9 mouse cellular contexts compared by ENCODE assay signal in genomic region chr5:124004356-124005150, GRCm38 (mm10). TPM values are rescaled to one million over a fixed set of nuclear protein-coding genes. Genes with fewer than 3 reads are reported as not detected.
A peak's percentile ranks its signal among the peaks of the same experiment; 100 is the strongest.
DNase-seq lines count a peak whose midpoint lies in the region; ATAC-seq and TF ChIP-seq lines count a peak whose summit lies in the region.
"Had no signal": no experiment of that assay in that cellular context is flagged by ENCODE, and none has a peak within 500 bp of the region (broad histone marks: within the 10 kb centered on the region; RNA-seq: fewer than 3 reads in every experiment).

No protein-coding gene starts in this region.

- peaks cover 48% of the 10 kb centered on the region for H3K36me3 ChIP-seq in kidney, postnatal 0 days (ENCODE audit: insufficient read depth, low read length)
- peaks cover 43% of the 10 kb centered on the region for H3K36me3 ChIP-seq in lung, postnatal 0 days (ENCODE audit: insufficient read depth, low read length)

- intact Hi-C loops in left cerebral cortex, adult 2 months (cut with DNase I), result loop anchor here (10.0 kb wide), 1 partner anchor 280 kb away; no protein-coding TSS in a partner anchor
- intact Hi-C loops in left cerebral cortex, postnatal 14 days (cut with DNase I), result loop anchor here (2.0 kb wide), 1 partner anchor 26 kb away; no protein-coding TSS in a partner anchor

- H3K27ac ChIP-seq in left cerebral cortex, adult 2 months, result peak overlapping the region; percentile 53
- peak overlapping the region; percentile 47 for H3K27ac ChIP-seq in kidney, postnatal 0 days
- H3K27ac ChIP-seq in lung, postnatal 0 days (ENCODE audit: low read length), result no peak overlapping the region

- H3K9me3 ChIP-seq in kidney, postnatal 0 days (replicated peaks; ENCODE audit: low read length), result no peaks in the 10 kb centered on the region
- H3K9me3 ChIP-seq in lung, postnatal 0 days (ENCODE audit: low read length), result no peaks in the 10 kb centered on the region

- 0 out of 2 replicates have a peak, but pooled peaks cover 2% of the 10 kb centered on the region for H3K4me1 ChIP-seq in kidney, postnatal 0 days (replicated peaks; ENCODE audit: insufficient read depth, low read length)
- no peaks in the 10 kb centered on the region for H3K4me1 ChIP-seq in lung, postnatal 0 days (ENCODE audit: insufficient read depth, low read depth, low read length)

- H3K27me3 ChIP-seq in kidney, postnatal 0 days (ENCODE audit: insufficient read depth, low read length), result no peaks in the 10 kb centered on the region
- no peaks in the 10 kb centered on the region for H3K27me3 ChIP-seq in lung, postnatal 0 days (replicated peaks; ENCODE audit: insufficient read depth, low read length)

- no peak for DNase-seq in left cerebral cortex, adult 2 months (ENCODE audit: extremely low spot score in 1 of 2, low spot score in 2 of 2)
- no peak for DNase-seq in left cerebral cortex, postnatal 14 days (ENCODE audit: low spot score in 2 of 2)
- peak; percentile 81 to 85 for DNase-seq in adrenal gland, postnatal 36 days
- no peak for DNase-seq in kidney, postnatal 0 days (ENCODE audit: low spot score)
- DNase-seq in thymus, postnatal 0 days (ENCODE audit: low spot score), result peak; percentile 24
- DNase-seq in lung, postnatal 0 days (ENCODE audit: low spot score), result no peak
- DNase-seq in ovary, postnatal 10 days (ENCODE audit: low spot score), result no peak
- DNase-seq: lung, embryonic 14.5 days had no signal

- no peak for TF ChIP-seq CTCF in left cerebral cortex, adult 2 months (IDR thresholded peaks at IDR 0.05)
- TF ChIP-seq CTCF in kidney, postnatal 0 days (IDR thresholded peaks at IDR 0.05; ENCODE audit: low read depth), result no peak
- TF ChIP-seq CTCF in lung, postnatal 0 days (IDR thresholded peaks at IDR 0.05), result no peak

- peak; percentile 12; the same call in 1 of the 2 replicates for ATAC-seq in kidney, postnatal 0 days (replicated peaks; ENCODE audit: low FRiP score, low read depth)
- no peak for ATAC-seq in lung, postnatal 0 days
- ATAC-seq: inflammation-experienced regulatory T-cells, adult 6 months had no signal

- 81% methylated on average over 17 of the region's 17 CpGs for WGBS in kidney, postnatal 0 days
- WGBS in lung, postnatal 0 days, result 80% methylated on average over 17 of the region's 17 CpGs

- no peak overlapping the region for H3K4me2 ChIP-seq in kidney, postnatal 0 days (ENCODE audit: low read length)
- H3K4me2 ChIP-seq in lung, postnatal 0 days (replicated peaks; ENCODE audit: low read depth, low read length), result no peak overlapping the region
- H3K4me2 ChIP-seq: lung, embryonic 14.5 days had no signal

- H3K4me3 ChIP-seq in left cerebral cortex, adult 2 months, result no peak overlapping the region
- H3K4me3 ChIP-seq in kidney, postnatal 0 days (replicated peaks; ENCODE audit: low read depth, low read length), result no peak overlapping the region
- H3K4me3 ChIP-seq in lung, postnatal 0 days (ENCODE audit: low read depth, low read length), result no peak overlapping the region

- no peak for TF ChIP-seq EP300 in lung, postnatal 0 days (IDR thresholded peaks at IDR 0.05)

- H3K9ac ChIP-seq in kidney, postnatal 0 days (ENCODE audit: low read depth, low read length), result no peak overlapping the region
- H3K9ac ChIP-seq in lung, postnatal 0 days (replicated peaks; ENCODE audit: low read depth), result no peak overlapping the region
- H3K9ac ChIP-seq: lung, embryonic 14.5 days had no signal

RNA-seq across cellular contexts. Expression of gene Vps37b, which starts 27.5 kb away (rescaled TPM):
- total RNA-seq in left cerebral cortex, adult 2 months (2021), result 10 to 100 TPM; 46.1 to 47.3 TPM
- 10 to 100 TPM; 51.4 to 58.3 TPM for total RNA-seq in left cerebral cortex, postnatal 14 days (2021)
- 100 to 1,000 TPM in 1 of 2 experiments, 10 to 100 TPM in 1; 93.1 to 188 TPM for total RNA-seq in adrenal gland, postnatal 36 days (2021)
- polyA plus RNA-seq in kidney, postnatal 0 days (2015; fragmentation: Nextera tagmentation; extraction: Ambion mirVana), result 30.7 and 31.7 TPM in 2 replicates
- polyA plus RNA-seq in thymus, postnatal 0 days (2015; fragmentation: Nextera tagmentation; extraction: Ambion mirVana), result 32.4 and 32.8 TPM in 2 replicates
- 28.5 and 31.0 TPM in 2 replicates for polyA plus RNA-seq in lung, postnatal 0 days (2015; fragmentation: Nextera tagmentation; extraction: Ambion mirVana)

RNA-seq across cellular contexts. Expression of gene Hip1r, which starts 31.1 kb away (rescaled TPM):
- total RNA-seq in left cerebral cortex, adult 2 months (2021), result 10 to 100 TPM; 68.3 to 74.2 TPM
- 10 to 100 TPM; 82.6 to 85.0 TPM for total RNA-seq in left cerebral cortex, postnatal 14 days (2021)
- 10 to 100 TPM; 15.1 to 18.4 TPM for total RNA-seq in adrenal gland, postnatal 36 days (2021)
- 24.8 and 28.4 TPM in 2 replicates for polyA plus RNA-seq in kidney, postnatal 0 days (2015; fragmentation: Nextera tagmentation; extraction: Ambion mirVana)
- polyA plus RNA-seq in thymus, postnatal 0 days (2015; fragmentation: Nextera tagmentation; extraction: Ambion mirVana), result 9.8 and 11.0 TPM in 2 replicates
- 20.0 and 22.7 TPM in 2 replicates for polyA plus RNA-seq in lung, postnatal 0 days (2015; fragmentation: Nextera tagmentation; extraction: Ambion mirVana)

Comparison
In these comparisons a context has a peak if more than half of its experiments do, and no peak if none do; other contexts are left out.
1. DNase-seq: peak in adrenal gland, postnatal 36 days (2 of 2) and thymus, postnatal 0 days (single experiment); none in left cerebral cortex, adult 2 months (0 of 2), left cerebral cortex, postnatal 14 days (0 of 2), kidney, postnatal 0 days (single experiment), lung, postnatal 0 days (single experiment) and ovary, postnatal 10 days (single experiment).